Mouse (Mus musculus) limb, embryonic 15.5 days (tissue): ENCODE results near the gene Plpp6. TPM values are rescaled to one million over a fixed set of nuclear protein-coding genes. Genes with fewer than 3 reads are reported as not detected.
"Not testable (repeated sequence)": the region's sequence is repeated elsewhere in the genome, so short reads cannot be mapped to it uniquely, and the experiment has no call there.

Source experiments
- ATAC-seq: fragments of 200-750 bp; cut with Nextera tagmentation; 2 replicates; pipeline ENCODE4 v1.8.0; 2017; ENCODE audit warnings: low read depth, moderate TSS enrichment; ENCODE audit not compliant: insufficient number of reproducible peaks, low FRiP score, low TSS enrichment
- H3K27ac ChIP-seq: fragments of 300-500 bp; sonication (generic); 2 replicates; pipeline ENCODE4 v1.5.1; 2015; ENCODE audit warnings: moderate library complexity, mild to moderate bottlenecking, inconsistent platforms
- H3K27me3 ChIP-seq: fragments of 300-500 bp; sonication (generic); 2 replicates; pipeline ENCODE4 v1.6.1; 2015; ENCODE audit warnings: inconsistent platforms
- H3K36me3 ChIP-seq: fragments of 300-500 bp; sonication (generic); 2 replicates; pipeline ENCODE4 v1.6.1; 2015; ENCODE audit warnings: inconsistent platforms
- H3K4me1 ChIP-seq: fragments of 300-500 bp; sonication (generic); 2 replicates; pipeline ENCODE4 v1.6.1; 2015; ENCODE audit warnings: inconsistent platforms
- H3K4me2 ChIP-seq: fragments of 300-500 bp; sonication (generic); 2 replicates; pipeline ENCODE4 v1.6.1; 2015; ENCODE audit warnings: mild to moderate bottlenecking, inconsistent platforms
- H3K4me3 ChIP-seq: fragments of 300-500 bp; sonication (generic); 2 replicates; pipeline ENCODE4 v1.5.1; 2015; ENCODE audit warnings: mild to moderate bottlenecking, inconsistent platforms
- H3K9ac ChIP-seq: fragments of 300-500 bp; sonication (generic); 2 replicates; pipeline ENCODE4 v1.6.1; 2015; ENCODE audit warnings: inconsistent platforms
- H3K9me3 ChIP-seq: fragments of 300-500 bp; sonication (generic); 2 replicates; pipeline ENCODE4 v1.6.1; 2016; ENCODE audit warnings: inconsistent platforms
- WGBS: fragments of 180-500 bp; shearing (Covaris S2); methylation state at CpG from one replicate; pipeline ENCODE4 v1.1.7; 2015; 5-methylcytosine and 5-hydroxymethylcytosine counted together
- polyA plus RNA-seq: library from polyadenylated mRNA; unstranded; fragments of >200 nt; fragmentation: Nextera tagmentation; extraction: Ambion mirVana; gene quantifications from 2 replicates; pipeline ENCODE4 v1.2.1, GENCODE M21; 2015

The Plpp6 gene
- polyA plus RNA-seq, 1 experiment from 2014 or later = 8.2 TPM

GRCm38 (mm10) chr19:28990194-28990589 is 26.4 kb downstream of the Plpp6 start, which contains the start of gene Cdc37l1:
TSS of gene Cdc37l1 (plus strand) at chr19:28990352.
- Histone ChIP-seq H3K27me3 (no peaks in the 10 kb centered on the region), H3K9ac (peak within 1 kb of the TSS; percentile 71), H3K27ac (peak within 1 kb of the TSS; percentile 91), H3K4me1 (peaks cover 17% of the 10 kb centered on the region), H3K36me3 (peaks cover 12% of the 10 kb centered on the region), H3K4me2 (peak within 1 kb of the TSS; percentile 76), H3K4me3 (peak within 1 kb of the TSS; percentile 96), H3K9me3 (no peaks in the 10 kb centered on the region)
- under 1% methylated on average over 36 of the region's 37 CpGs for WGBS
- peak; percentile 93 for ATAC-seq

- H3K4me1 ChIP-seq = peaks cover 17% of the 10 kb centered on the region
- 0 out of 2 replicates have a peak, but pooled peaks have one; percentile 12 for ATAC-seq
- peaks cover 17% of the 10 kb centered on the region for H3K36me3 ChIP-seq
- H3K9ac ChIP-seq = peak overlapping the region; percentile 71
- H3K4me2 ChIP-seq = peak overlapping the region; percentile 76
- H3K27ac ChIP-seq = peak overlapping the region; percentile 91
- no peaks in the 10 kb centered on the region for H3K9me3 ChIP-seq
- H3K4me3 ChIP-seq = peak overlapping the region; percentile 96
- H3K27me3 ChIP-seq = no peaks in the 10 kb centered on the region
- under 1% methylated on average over 36 of the region's 41 CpGs for whole genome bisulfite sequencing
Measured at GRCm38 (mm10) chr19:28990590-28991221, 27.0 kb downstream of the Plpp6 start.

GRCm38 (mm10) chr19:28991391-28991790 is 27.6 kb downstream of the Plpp6 start:
- no peaks in the 10 kb centered on the region for H3K9me3 ChIP-seq
- H3K4me2 ChIP-seq = peak overlapping the region; percentile 76
- 67% methylated on average over 5 of the region's 5 CpGs for WGBS
- 0 out of 2 replicates have a peak overlapping the region, but pooled peaks have one; percentile 71 for H3K9ac ChIP-seq
- no peak overlapping the region; the same call in 1 of the 2 replicates for H3K27ac ChIP-seq
- H3K27me3 ChIP-seq = no peaks in the 10 kb centered on the region
- peaks cover 17% of the 10 kb centered on the region for H3K4me1 ChIP-seq
- H3K36me3 ChIP-seq = peaks cover 21% of the 10 kb centered on the region
- peak overlapping the region; percentile 96 for H3K4me3 ChIP-seq
- no peak for ATAC-seq

- WGBS = 78% methylated on average over 7 of the region's 7 CpGs
Measured at GRCm38 (mm10) chr19:28994870-28995269, 31.1 kb downstream of the Plpp6 start.

GRCm38 (mm10) chr19:28995366-28995765 is 31.6 kb downstream of the Plpp6 start:
- Histone ChIP-seq H3K36me3 (peaks cover 24% of the 10 kb centered on the region), H3K4me3 (no peak overlapping the region), H3K27ac (no peak overlapping the region), H3K27me3 (no peaks in the 10 kb centered on the region), H3K9me3 (no peaks in the 10 kb centered on the region), H3K9ac (no peak overlapping the region), H3K4me1 (peaks cover 11% of the 10 kb centered on the region), H3K4me2 (no peak overlapping the region)
- WGBS = 88% methylated on average over 5 of the region's 5 CpGs
- no peak for ATAC-seq

More at GRCm38 (mm10) chr19:28994870-28995269, 31.1 kb downstream of the Plpp6 start:
- no peak overlapping the region for H3K27ac ChIP-seq
- H3K4me1 ChIP-seq = peaks cover 11% of the 10 kb centered on the region
- no peak overlapping the region for H3K4me3 ChIP-seq
- peaks cover 21% of the 10 kb centered on the region for H3K36me3 ChIP-seq
- H3K9me3 ChIP-seq = no peaks in the 10 kb centered on the region
- H3K4me2 ChIP-seq = no peak overlapping the region
- H3K9ac ChIP-seq = no peak overlapping the region
- ATAC-seq = no peak
- H3K27me3 ChIP-seq = no peaks in the 10 kb centered on the region

- no peak overlapping the region for H3K4me3 ChIP-seq
- ATAC-seq = no peak
- peaks cover 43% of the 10 kb centered on the region for H3K36me3 ChIP-seq
Measured at GRCm38 (mm10) chr19:28997976-28998630, 34.4 kb downstream of the Plpp6 start.

GRCm38 (mm10) chr19:29000321-29000720 is 36.6 kb downstream of the Plpp6 start:
- H3K27me3 ChIP-seq, H3K9ac ChIP-seq, H3K4me3 ChIP-seq, H3K27ac ChIP-seq, H3K4me1 ChIP-seq, H3K4me2 ChIP-seq, H3K9me3 ChIP-seq, ATAC-seq: not testable (repeated sequence)
- H3K36me3 ChIP-seq = peaks cover 35% of the 10 kb centered on the region
- 97% methylated on average over 16 of the region's 16 CpGs for whole genome bisulfite sequencing

More at GRCm38 (mm10) chr19:28997976-28998630, 34.4 kb downstream of the Plpp6 start:
- WGBS = 69% methylated on average over 4 of the region's 4 CpGs
- H3K4me2 ChIP-seq = no peak overlapping the region
- H3K27me3 ChIP-seq = no peaks in the 10 kb centered on the region
- H3K4me1 ChIP-seq = no peaks in the 10 kb centered on the region
- no peak overlapping the region for H3K9ac ChIP-seq
- no peak overlapping the region for H3K27ac ChIP-seq
- H3K9me3 ChIP-seq = no peaks in the 10 kb centered on the region

- WGBS = 88% methylated on average over 3 of the region's 3 CpGs
- no peak for ATAC-seq
- Histone ChIP-seq H3K27ac (no peak overlapping the region), H3K4me2 (no peak overlapping the region), H3K9me3 (no peaks in the 10 kb centered on the region), H3K27me3 (no peaks in the 10 kb centered on the region), H3K4me3 (no peak overlapping the region), H3K4me1 (no peaks in the 10 kb centered on the region), H3K36me3 (peaks cover 51% of the 10 kb centered on the region), H3K9ac (no peak overlapping the region)
Measured at GRCm38 (mm10) chr19:29008069-29008706, 44.4 kb downstream of the Plpp6 start.

GRCm38 (mm10) chr19:29009046-29009445 is 45.3 kb downstream of the Plpp6 start:
- ATAC-seq = no peak
- Histone ChIP-seq H3K27ac (no peak overlapping the region), H3K36me3 (peaks cover 52% of the 10 kb centered on the region), H3K9ac (no peak overlapping the region), H3K4me1 (no peaks in the 10 kb centered on the region), H3K9me3 (no peaks in the 10 kb centered on the region), H3K4me3 (no peak overlapping the region), H3K4me2 (no peak overlapping the region), H3K27me3 (no peaks in the 10 kb centered on the region)
- WGBS = 94% methylated on average over 11 of the region's 11 CpGs

- H3K36me3 ChIP-seq = peaks cover 60% of the 10 kb centered on the region
- ATAC-seq = no peak
- H3K9me3 ChIP-seq = no peaks in the 10 kb centered on the region
- 75% methylated on average over 12 of the region's 12 CpGs for WGBS
- no peaks in the 10 kb centered on the region for H3K4me1 ChIP-seq
- H3K4me2 ChIP-seq = no peak overlapping the region
- H3K27ac ChIP-seq = no peak overlapping the region
- H3K9ac ChIP-seq = no peak overlapping the region
- H3K27me3 ChIP-seq = no peaks in the 10 kb centered on the region
- no peak overlapping the region for H3K4me3 ChIP-seq
Measured at GRCm38 (mm10) chr19:29011355-29011990, 47.7 kb downstream of the Plpp6 start.

GRCm38 (mm10) chr19:29014466-29015055 is 50.8 kb downstream of the Plpp6 start:
- no peak overlapping the region for H3K9ac ChIP-seq
- H3K9me3 ChIP-seq = no peaks in the 10 kb centered on the region
- 58% methylated on average over 5 of the region's 5 CpGs for WGBS
- no peaks in the 10 kb centered on the region for H3K4me1 ChIP-seq
- H3K4me3 ChIP-seq = no peak overlapping the region
- no peak overlapping the region for H3K27ac ChIP-seq
- H3K4me2 ChIP-seq = no peak overlapping the region
- ATAC-seq = no peak
- H3K27me3 ChIP-seq = no peaks in the 10 kb centered on the region
- peaks cover 45% of the 10 kb centered on the region for H3K36me3 ChIP-seq
